Mouse (Mus musculus) thymus, adult 2 months (tissue): ENCODE data around the gene Dnttip2.

Experiments
- CTCF ChIP-seq: fragments of 200-500 bp; IDR thresholded peaks from 2 replicates; pipeline ENCODE4 v1.5.1; 2012; ENCODE audit warnings: mild to moderate bottlenecking, control low read depth, low read length, moderate library complexity, borderline replicate concordance; ENCODE audit not compliant: control insufficient read depth, poor library complexity, insufficient read depth; ENCODE audit errors: extremely low read depth
- POLR2A ChIP-seq: fragments of 200-500 bp; IDR thresholded peaks from 2 replicates; pipeline ENCODE4 v1.6.1; 2012; ENCODE audit warnings: mild to moderate bottlenecking, low read length, control low read depth, moderate library complexity; ENCODE audit not compliant: control insufficient read depth, poor library complexity, insufficient read depth; ENCODE audit errors: extremely low read depth

GRCm38 (mm10) chr3:122313936-122314335 lies 39.7 kb downstream of the Dnttip2 start:
- TF ChIP-seq CTCF (no peak), POLR2A (no peak)
